Mouse (Mus musculus) MEL-GATA-1-ER (cell line): ENCODE measurements at regions not wholly inside any gene's neighbourhood (a gene's known extent, or its start where the extent isn't known, plus 50 kb on each side); places are given as distances from the start of the nearest gene placed in this dataset.

Experiments used
- DNase-seq: peaks from one replicate; pipeline ENCODE4 v3.0.0-alpha.2; 2012; ENCODE audit warnings: low read depth; ENCODE audit errors: extremely low read depth

- peak; percentile 9 for DNase-seq
Measured at GRCm38 (mm10) chr5:46794028-46794705, 936.8 kb upstream of the Lcorl start.

GRCm38 (mm10) chr5:46791051-46791450 is 933.6 kb upstream of the Lcorl start:
- DNase-seq = no peak

- no peak for DNase-seq
Measured at GRCm38 (mm10) chr5:46790536-46790935, 933.1 kb upstream of the Lcorl start.

GRCm38 (mm10) chr5:46787079-46787478 is 929.7 kb upstream of the Lcorl start:
- no peak for DNase-seq

- no peak for DNase-seq
Measured at GRCm38 (mm10) chr5:46756094-46756493, 898.7 kb upstream of the Lcorl start.

- DNase-seq = no peak
Measured at GRCm38 (mm10) chr5:46740034-46740582, 882.7 kb upstream of the Lcorl start.

GRCm38 (mm10) chr5:46732510-46732909 is 875.1 kb upstream of the Lcorl start:
- no peak for DNase-seq

GRCm38 (mm10) chr5:46732025-46732424 is 874.6 kb upstream of the Lcorl start:
- DNase-seq = no peak

GRCm38 (mm10) chr5:46731297-46731696 is 873.9 kb upstream of the Lcorl start:
- no peak for DNase-seq

GRCm38 (mm10) chr5:46709596-46709995 is 852.2 kb upstream of the Lcorl start:
- no peak for DNase-seq

- DNase-seq = no peak
Measured at GRCm38 (mm10) chr5:46707845-46708244, 850.4 kb upstream of the Lcorl start.

GRCm38 (mm10) chr5:46707021-46707420 is 849.6 kb upstream of the Lcorl start:
- no peak for DNase-seq

GRCm38 (mm10) chr5:46678007-46678406 is 820.6 kb upstream of the Lcorl start:
- DNase-seq = no peak

- DNase-seq = no peak
Measured at GRCm38 (mm10) chr5:46674810-46675502, 817.5 kb upstream of the Lcorl start.

- peak; percentile 75 for DNase-seq
Measured at GRCm38 (mm10) chr5:46673413-46673812, 816.0 kb upstream of the Lcorl start.

- DNase-seq = no peak
Measured at GRCm38 (mm10) chr5:46670484-46670883, 813.1 kb upstream of the Lcorl start.

- DNase-seq = no peak
Measured at GRCm38 (mm10) chr5:46666250-46666649, 808.8 kb upstream of the Lcorl start.

GRCm38 (mm10) chr5:46657065-46657464 is 799.6 kb upstream of the Lcorl start:
- no peak for DNase-seq

- no peak for DNase-seq
Measured at GRCm38 (mm10) chr5:46654189-46654588, 796.8 kb upstream of the Lcorl start.

- DNase-seq = no peak
Measured at GRCm38 (mm10) chr5:46643009-46643408, 785.6 kb upstream of the Lcorl start.

GRCm38 (mm10) chr5:46635116-46635668 is 777.8 kb upstream of the Lcorl start:
- DNase-seq = no peak
